9 mouse cellular contexts compared by ENCODE assay signal in the genomic region with DNA sequence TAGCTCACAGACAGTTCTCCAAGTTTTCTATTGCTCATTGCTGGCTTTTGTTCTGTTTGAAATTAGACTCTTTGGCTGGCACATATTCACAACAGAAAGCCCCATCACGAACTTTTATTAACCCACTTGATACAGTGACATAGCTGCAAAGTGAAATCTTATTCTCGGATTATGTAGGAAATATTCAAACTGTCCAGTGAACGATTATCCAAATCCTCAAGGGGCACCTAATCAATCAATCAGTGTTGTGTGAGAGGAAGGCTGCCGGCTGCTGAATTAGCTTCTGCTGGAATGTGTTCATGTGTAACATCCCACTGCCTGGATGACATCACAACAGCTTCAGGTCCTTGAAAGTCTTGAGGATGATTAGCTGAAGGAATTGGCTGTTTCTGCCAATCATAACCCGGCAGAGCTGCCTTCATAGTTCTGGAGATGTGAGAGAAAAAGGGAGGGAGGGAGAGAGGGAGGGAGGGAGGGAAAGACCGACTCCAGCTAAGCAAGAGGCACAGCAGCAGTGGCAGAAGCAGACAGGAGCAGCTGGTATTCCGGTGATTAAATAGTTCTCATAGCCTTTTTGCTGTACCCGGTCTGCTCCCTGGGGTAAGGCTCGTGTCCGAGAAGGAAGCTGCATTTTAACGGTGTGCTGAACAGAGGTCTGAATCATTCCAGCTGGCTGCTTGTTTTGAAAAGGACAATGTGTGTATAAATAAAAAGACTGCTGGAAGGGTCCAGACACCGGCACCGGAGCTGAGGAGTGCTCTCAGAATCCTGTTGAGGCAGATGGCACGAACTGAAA. TPM values are rescaled to one million over a fixed set of nuclear protein-coding genes. Genes with fewer than 3 reads are reported as not detected.
DNase-seq lines count a peak whose midpoint lies in the region; ATAC-seq lines count a peak whose summit lies in the region.
"Had no signal": no experiment of that assay in that cellular context is flagged by ENCODE, and none has a peak within 500 bp of the region (broad histone marks: within the 10 kb centered on the region; RNA-seq: fewer than 3 reads in every experiment).

A gene (plus strand): TSS at position 476 of the 796 bp plus-strand sequence.

- H3K27me3 ChIP-seq in heart, embryonic 13.5 days (replicated peaks) = no peaks in the 10 kb centered on the region
- H3K27me3 ChIP-seq in hindbrain, embryonic 11.5 days (ENCODE audit: control insufficient read depth, insufficient read depth, low read length) = no peaks in the 10 kb centered on the region
- H3K27me3 ChIP-seq in midbrain, embryonic 14.5 days (ENCODE audit: control insufficient read depth, insufficient read depth, low read length) = no peaks in the 10 kb centered on the region

- H3K9me3 ChIP-seq in heart, embryonic 13.5 days = no peaks in the 10 kb centered on the region
- H3K9me3 ChIP-seq in hindbrain, embryonic 11.5 days (ENCODE audit: control insufficient read depth, low read length) = no peaks in the 10 kb centered on the region
- H3K9me3 ChIP-seq in midbrain, embryonic 14.5 days (ENCODE audit: control insufficient read depth, low read length) = no peaks in the 10 kb centered on the region

- intact Hi-C loops in heart, postnatal 25 days (cut with DNase I) = no loop called here
- intact Hi-C loops in left cerebral cortex, postnatal 25 days (cut with DNase I) = no loop called here

- H3K4me2 ChIP-seq in heart, embryonic 13.5 days = peak within 1 kb of the TSS; percentile 69
- peak within 1 kb of the TSS; percentile 30 for H3K4me2 ChIP-seq in hindbrain, embryonic 11.5 days (replicated peaks; ENCODE audit: low read depth, low read length)
- H3K4me2 ChIP-seq in midbrain, embryonic 14.5 days (ENCODE audit: low read length) = peak within 1 kb of the TSS; percentile 54

- ATAC-seq in heart, embryonic 13.5 days (ENCODE audit: extremely low read depth, insufficient number of reproducible peaks, low FRiP score, low TSS enrichment) = no peak
- ATAC-seq in hindbrain, embryonic 11.5 days (ENCODE audit: low FRiP score) = peak; percentile 95
- ATAC-seq in midbrain, embryonic 14.5 days (ENCODE audit: low FRiP score, low TSS enrichment) = peak; percentile 90

- 24% methylated on average over 14 of the region's 14 CpGs for WGBS in heart, embryonic 13.5 days
- 10% methylated on average over 14 of the region's 14 CpGs for WGBS in hindbrain, embryonic 11.5 days
- 10% methylated on average over 14 of the region's 14 CpGs for WGBS in midbrain, embryonic 14.5 days

- DNase-seq in heart, postnatal 25 days (ENCODE audit: low spot score) = no peak
- DNase-seq in embryo, embryonic 11 days = peak; percentile 76
- peak; percentile 65 for DNase-seq in hindbrain, embryonic 11.5 days (ENCODE audit: low spot score)
- peak; percentile 23 to 37 for DNase-seq in left cerebral cortex, postnatal 25 days (ENCODE audit: low spot score in 2 of 2)
- peak; percentile 76 for DNase-seq in midbrain, embryonic 14.5 days
- no peak for DNase-seq in c-Kit-positive CD71-positive TER-119-positive erythroid progenitor cells, embryonic 14.5 days (ENCODE audit: low spot score)
- no peak for DNase-seq in MN1 (ENCODE audit: low spot score)

- H3K27ac ChIP-seq in heart, embryonic 13.5 days (replicated peaks) = 0 out of 2 replicates have a peak within 1 kb of the TSS, but pooled peaks have one; percentile 12
- peak within 1 kb of the TSS; percentile 31; the same call in 1 of the 2 replicates for H3K27ac ChIP-seq in hindbrain, embryonic 11.5 days (ENCODE audit: low read depth, low read length)
- H3K27ac ChIP-seq in midbrain, embryonic 14.5 days (replicated peaks; ENCODE audit: low read depth, low read length) = peak within 1 kb of the TSS; percentile 58

- H3K4me1 ChIP-seq in heart, embryonic 13.5 days = peaks cover 12% of the 10 kb centered on the region
- no peaks in the 10 kb centered on the region for H3K4me1 ChIP-seq in hindbrain, embryonic 11.5 days (replicated peaks; ENCODE audit: control insufficient read depth, insufficient read depth, low read length)
- no peaks in the 10 kb centered on the region for H3K4me1 ChIP-seq in midbrain, embryonic 14.5 days (ENCODE audit: control insufficient read depth, insufficient read depth, low read length)

- H3K4me3 ChIP-seq in heart, embryonic 13.5 days = peak within 1 kb of the TSS; percentile 53
- H3K4me3 ChIP-seq in hindbrain, embryonic 11.5 days (ENCODE audit: low read depth, low read length) = peak within 1 kb of the TSS; percentile 20
- peak within 1 kb of the TSS; percentile 38 for H3K4me3 ChIP-seq in midbrain, embryonic 14.5 days (replicated peaks; ENCODE audit: low read depth, low read length)

- H3K36me3 ChIP-seq in heart, embryonic 13.5 days = no peaks in the 10 kb centered on the region
- no peaks in the 10 kb centered on the region for H3K36me3 ChIP-seq in hindbrain, embryonic 11.5 days (ENCODE audit: control insufficient read depth, insufficient read depth, low read length)
- H3K36me3 ChIP-seq in midbrain, embryonic 14.5 days (ENCODE audit: control insufficient read depth, insufficient read depth, low read length) = no peaks in the 10 kb centered on the region

- peak within 1 kb of the TSS; percentile 72 for H3K9ac ChIP-seq in heart, embryonic 13.5 days
- 0 out of 2 replicates have a peak within 1 kb of the TSS, but pooled peaks have one; percentile 17 for H3K9ac ChIP-seq in hindbrain, embryonic 11.5 days (ENCODE audit: low read depth, low read length)
- peak within 1 kb of the TSS; percentile 54 for H3K9ac ChIP-seq in midbrain, embryonic 14.5 days (replicated peaks; ENCODE audit: low read length)

RNA-seq across cellular contexts. Expression of the gene that starts here (rescaled TPM):
- 0.13 and 0.37 TPM in 2 replicates for polyA plus RNA-seq in heart, embryonic 13.5 days (2015; fragmentation: Nextera tagmentation; extraction: Ambion mirVana)
- not detected for total RNA-seq in heart, postnatal 25 days (2021)
- polyA plus RNA-seq in hindbrain, embryonic 11.5 days (2014; fragmentation: Nextera tagmentation; extraction: Ambion mirVana) = 1.4 and 1.6 TPM in 2 replicates
- total RNA-seq in left cerebral cortex, postnatal 25 days (2021) = 10 to 100 TPM; 10.8 to 11.0 TPM
- polyA plus RNA-seq in midbrain, embryonic 14.5 days (2014; fragmentation: Nextera tagmentation; extraction: Ambion mirVana) = 6.7 and 6.8 TPM in 2 replicates
- total RNA-seq: MEL had no signal

Comparison
In these comparisons a context has a peak if more than half of its experiments do, and no peak if none do; other contexts are left out.
1. RNA of the gene that starts here (total RNA-seq): 10.8 to 11.0 TPM in left cerebral cortex, postnatal 25 days; not detected in heart, postnatal 25 days; every median in the first group is over 10 times any median in the second.
2. H3K9ac ChIP-seq: peak in every context shown above with its lines; median percentile 72 in heart, embryonic 13.5 days; 54 in midbrain, embryonic 14.5 days; 17 in hindbrain, embryonic 11.5 days.
3. DNase-seq: peak in embryo, embryonic 11 days (single experiment), hindbrain, embryonic 11.5 days (single experiment), left cerebral cortex, postnatal 25 days (2 of 2) and midbrain, embryonic 14.5 days (single experiment); none in heart, postnatal 25 days (single experiment), c-Kit-positive CD71-positive TER-119-positive erythroid progenitor cells, embryonic 14.5 days (single experiment) and MN1 (single experiment).
4. Peak in every context shown above with its lines, with median percentiles within 50 percentile points of each other: H3K27ac ChIP-seq, H3K4me2 ChIP-seq and H3K4me3 ChIP-seq.